Mouse (Mus musculus): ENCODE data around the gene Pheta1. TPM values are rescaled to one million over a fixed set of nuclear protein-coding genes. Genes with fewer than 3 reads are reported as not detected.

Gene Pheta1
- polyA plus RNA-seq, 1 experiment from 2014 or later: 43.4 TPM

DNA sequence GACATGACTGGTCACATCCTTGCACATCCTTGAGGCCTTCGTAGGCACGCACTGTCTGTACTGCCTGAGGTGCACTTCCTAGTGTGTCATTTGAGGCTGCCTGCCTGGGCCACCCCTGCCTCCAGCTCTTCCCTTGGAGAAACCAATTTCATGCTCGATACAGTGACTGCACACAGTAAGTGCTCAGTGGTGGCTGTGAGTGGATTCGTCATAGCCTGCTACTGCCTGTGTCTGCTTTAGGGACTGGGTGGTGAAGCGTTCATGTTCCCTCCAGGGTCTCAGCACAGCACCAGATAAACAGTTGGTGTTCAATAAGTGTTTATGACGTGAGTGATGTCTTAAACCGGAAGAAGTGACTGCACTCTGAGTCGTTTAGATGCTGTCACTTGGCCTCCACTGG lies 34.6 kb downstream of the Pheta1 start:
- H3K4me3 ChIP-seq (ENCODE audit: low read depth, low read length): no peak overlapping the region
- H3K4me2 ChIP-seq (ENCODE audit: low read length): no peak overlapping the region
- no peak overlapping the region for H3K9ac ChIP-seq (ENCODE audit: low read depth, low read length)
- 77% methylated on average over 8 of the region's 8 CpGs for WGBS
- no peak for ATAC-seq
- no peak overlapping the region for H3K27ac ChIP-seq (ENCODE audit: low read length)
- H3K27me3 ChIP-seq (ENCODE audit: control insufficient read depth, insufficient read depth, low read depth, low read length): no peaks in the 10 kb centered on the region
- H3K4me1 ChIP-seq (ENCODE audit: control insufficient read depth, insufficient read depth, low read length): no peaks in the 10 kb centered on the region
- H3K9me3 ChIP-seq (replicated peaks; ENCODE audit: control insufficient read depth, low read length, poor library complexity, severe bottlenecking): 0 out of 2 replicates have a peak, but pooled peaks cover 3% of the 10 kb centered on the region
- H3K36me3 ChIP-seq (ENCODE audit: control insufficient read depth, insufficient read depth, low read length): peaks cover 5% of the 10 kb centered on the region

DNA sequence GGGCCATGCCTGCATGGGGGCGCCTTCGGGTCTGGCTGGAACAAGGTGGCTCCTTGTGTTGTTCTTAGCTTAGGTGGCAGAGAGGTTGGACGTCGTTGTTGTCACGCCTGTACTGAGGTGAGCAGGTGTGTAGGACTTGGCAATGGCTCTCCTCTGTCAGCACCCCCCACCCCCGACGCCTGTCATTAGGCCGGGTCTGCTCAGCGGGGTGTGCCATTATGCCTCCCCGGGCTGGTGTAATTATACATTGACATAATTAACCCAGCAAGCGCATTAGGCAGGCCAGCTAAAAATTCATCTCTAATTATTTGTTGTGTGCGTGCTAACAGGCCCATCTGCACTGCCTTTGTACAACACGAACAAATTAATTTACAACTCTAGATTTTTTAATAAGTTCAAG lies 40.6 kb downstream of the Pheta1 start:
- peaks cover 3% of the 10 kb centered on the region for H3K4me1 ChIP-seq (ENCODE audit: control insufficient read depth, insufficient read depth, low read length)
- no peak overlapping the region for H3K4me3 ChIP-seq (ENCODE audit: low read depth, low read length)
- H3K36me3 ChIP-seq (ENCODE audit: control insufficient read depth, insufficient read depth, low read length): peaks cover 4% of the 10 kb centered on the region
- 0 out of 2 replicates have a peak, but pooled peaks cover 3% of the 10 kb centered on the region for H3K9me3 ChIP-seq (replicated peaks; ENCODE audit: control insufficient read depth, low read length, poor library complexity, severe bottlenecking)
- H3K4me2 ChIP-seq (ENCODE audit: low read length): no peak overlapping the region
- WGBS: 33% methylated on average over 13 of the region's 13 CpGs
- no peak overlapping the region for H3K27ac ChIP-seq (ENCODE audit: low read length)
- H3K9ac ChIP-seq (ENCODE audit: low read depth, low read length): no peak overlapping the region
- H3K27me3 ChIP-seq (ENCODE audit: control insufficient read depth, insufficient read depth, low read depth, low read length): no peaks in the 10 kb centered on the region
- no peak for ATAC-seq

DNA sequence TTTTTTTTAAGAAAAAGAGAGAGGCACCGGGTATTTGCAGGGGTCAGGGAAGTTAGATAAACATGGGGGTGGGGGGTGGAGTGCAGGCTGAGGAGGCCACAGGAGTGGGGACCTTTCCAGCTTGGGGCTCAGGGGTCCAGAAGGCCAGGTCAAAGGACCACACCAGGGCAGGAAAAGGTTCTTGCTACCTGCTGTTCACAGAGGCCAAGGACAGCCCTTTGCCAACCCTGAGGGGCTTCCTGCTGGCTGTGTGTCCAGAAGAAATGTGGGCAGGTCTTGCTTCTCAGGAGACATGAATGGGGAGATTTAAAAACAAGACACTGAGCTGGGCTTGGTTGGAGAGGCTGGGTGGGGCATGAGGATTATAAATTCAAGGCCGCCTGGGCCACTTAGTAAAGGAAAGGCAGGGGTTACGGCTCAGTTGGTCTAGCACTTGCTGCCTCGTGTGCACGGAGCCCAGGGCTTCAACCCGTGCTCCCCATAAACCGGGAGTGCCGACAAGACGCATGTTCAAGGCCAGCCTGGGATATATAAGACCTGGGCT lies 41.1 kb downstream of the Pheta1 start:
- no peaks in the 10 kb centered on the region for H3K27me3 ChIP-seq (ENCODE audit: control insufficient read depth, insufficient read depth, low read depth, low read length)
- 33% methylated on average over 9 of the region's 9 CpGs for WGBS
- H3K4me3 ChIP-seq (ENCODE audit: low read depth, low read length): no peak overlapping the region

DNA sequence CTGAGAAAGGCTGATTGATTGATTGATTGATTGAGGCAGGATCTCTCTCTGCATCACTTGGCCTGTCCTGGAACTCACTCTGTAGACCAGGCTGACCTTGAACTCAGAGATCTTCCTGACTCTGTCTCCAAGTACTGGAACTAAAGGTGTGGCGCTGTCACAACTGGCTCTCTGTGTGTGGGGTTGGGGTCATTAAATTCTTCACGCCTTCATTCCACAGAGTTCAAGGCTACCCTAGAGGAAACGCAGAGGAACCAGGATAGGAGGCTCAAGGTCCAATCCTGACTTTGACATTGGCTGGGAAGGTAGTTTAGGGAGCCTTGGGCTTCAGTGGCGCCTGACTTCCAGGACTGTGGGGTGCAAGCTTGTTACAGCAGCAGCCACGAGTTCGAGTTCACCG lies 42.1 kb downstream of the Pheta1 start:
- no peak for ATAC-seq
- 0 out of 2 replicates have a peak, but pooled peaks cover 3% of the 10 kb centered on the region for H3K9me3 ChIP-seq (replicated peaks; ENCODE audit: control insufficient read depth, low read length, poor library complexity, severe bottlenecking)
- WGBS: 95% methylated on average over 7 of the region's 7 CpGs
- no peak overlapping the region for H3K4me3 ChIP-seq (ENCODE audit: low read depth, low read length)
- no peak overlapping the region for H3K4me2 ChIP-seq (ENCODE audit: low read length)
- H3K4me1 ChIP-seq (ENCODE audit: control insufficient read depth, insufficient read depth, low read length): peaks cover 11% of the 10 kb centered on the region
- H3K27me3 ChIP-seq (ENCODE audit: control insufficient read depth, insufficient read depth, low read depth, low read length): no peaks in the 10 kb centered on the region
- peaks cover 4% of the 10 kb centered on the region for H3K36me3 ChIP-seq (ENCODE audit: control insufficient read depth, insufficient read depth, low read length)
- no peak overlapping the region for H3K9ac ChIP-seq (ENCODE audit: low read depth, low read length)
- no peak overlapping the region for H3K27ac ChIP-seq (ENCODE audit: low read length)

More for the DNA sequence above, 41.1 kb downstream of the Pheta1 start:
- no peak for ATAC-seq
- no peak overlapping the region for H3K27ac ChIP-seq (ENCODE audit: low read length)
- peaks cover 4% of the 10 kb centered on the region for H3K36me3 ChIP-seq (ENCODE audit: control insufficient read depth, insufficient read depth, low read length)
- no peak overlapping the region for H3K4me2 ChIP-seq (ENCODE audit: low read length)
- no peak overlapping the region for H3K9ac ChIP-seq (ENCODE audit: low read depth, low read length)
- peaks cover 3% of the 10 kb centered on the region for H3K4me1 ChIP-seq (ENCODE audit: control insufficient read depth, insufficient read depth, low read length)
- 0 out of 2 replicates have a peak, but pooled peaks cover 3% of the 10 kb centered on the region for H3K9me3 ChIP-seq (replicated peaks; ENCODE audit: control insufficient read depth, low read length, poor library complexity, severe bottlenecking)

DNA sequence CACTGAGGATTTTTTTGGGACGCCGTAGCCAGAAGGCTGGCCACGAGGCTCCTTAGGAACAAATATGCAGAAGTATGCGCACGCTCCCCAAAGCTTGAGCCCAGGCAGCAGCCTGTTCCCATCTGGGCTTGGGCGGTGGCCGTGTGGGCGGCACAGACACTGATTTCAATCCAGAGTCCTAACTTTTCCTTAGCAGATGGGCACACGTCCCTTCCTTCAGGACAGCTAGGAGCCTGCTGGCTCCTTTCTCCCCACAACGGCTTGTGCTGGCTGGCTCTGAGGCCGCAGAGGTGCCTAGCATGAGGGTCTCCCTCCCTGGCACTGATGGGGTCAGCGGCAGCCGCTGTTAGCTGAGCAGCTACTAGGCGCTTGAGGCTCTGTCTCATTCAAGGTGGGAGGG lies 43.5 kb downstream of the Pheta1 start:
- Histone ChIP-seq H3K36me3 (ENCODE audit: control insufficient read depth, insufficient read depth, low read length) (no peaks in the 10 kb centered on the region), H3K4me3 (ENCODE audit: low read depth, low read length) (no peak overlapping the region), H3K27ac (ENCODE audit: low read length) (no peak overlapping the region), H3K9me3 (replicated peaks; ENCODE audit: control insufficient read depth, low read length, poor library complexity, severe bottlenecking) (0 out of 2 replicates have a peak, but pooled peaks cover 3% of the 10 kb centered on the region), H3K4me2 (ENCODE audit: low read length) (no peak overlapping the region), H3K9ac (ENCODE audit: low read depth, low read length) (no peak overlapping the region), H3K27me3 (ENCODE audit: control insufficient read depth, insufficient read depth, low read depth, low read length) (no peaks in the 10 kb centered on the region), H3K4me1 (ENCODE audit: control insufficient read depth, insufficient read depth, low read length) (peaks cover 11% of the 10 kb centered on the region)
- WGBS: 88% methylated on average over 14 of the region's 14 CpGs
- ATAC-seq: no peak

DNA sequence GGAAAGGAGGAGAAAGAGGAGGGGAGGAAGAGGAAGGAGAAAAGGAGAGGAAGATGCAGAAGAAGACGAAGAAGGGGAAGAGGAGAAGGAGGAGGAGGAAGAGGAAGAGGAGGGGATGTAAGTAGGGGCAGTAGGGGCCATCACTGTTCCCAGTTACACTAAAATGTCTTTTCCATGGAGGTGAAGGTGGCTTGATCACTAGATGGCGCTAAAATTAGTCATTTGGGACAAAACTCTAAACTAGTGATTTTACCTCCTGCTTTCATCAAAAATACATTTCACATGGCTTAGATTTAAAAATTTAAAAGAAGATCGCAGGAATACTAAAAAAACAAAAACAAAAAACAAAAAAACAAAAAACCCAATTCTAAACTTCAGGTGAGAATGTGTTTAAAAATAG lies 44.8 kb downstream of the Pheta1 start:
- WGBS: 51% methylated on average over 3 of the region's 3 CpGs
- Histone ChIP-seq H3K27ac (ENCODE audit: low read length) (no peak overlapping the region), H3K4me2 (ENCODE audit: low read length) (no peak overlapping the region), H3K9me3 (replicated peaks; ENCODE audit: control insufficient read depth, low read length, poor library complexity, severe bottlenecking) (no peaks in the 10 kb centered on the region), H3K9ac (ENCODE audit: low read depth, low read length) (no peak overlapping the region), H3K36me3 (ENCODE audit: control insufficient read depth, insufficient read depth, low read length) (no peaks in the 10 kb centered on the region), H3K27me3 (ENCODE audit: control insufficient read depth, insufficient read depth, low read depth, low read length) (no peaks in the 10 kb centered on the region), H3K4me3 (ENCODE audit: low read depth, low read length) (no peak overlapping the region), H3K4me1 (ENCODE audit: control insufficient read depth, insufficient read depth, low read length) (peaks cover 11% of the 10 kb centered on the region)
- ATAC-seq: no peak

DNA sequence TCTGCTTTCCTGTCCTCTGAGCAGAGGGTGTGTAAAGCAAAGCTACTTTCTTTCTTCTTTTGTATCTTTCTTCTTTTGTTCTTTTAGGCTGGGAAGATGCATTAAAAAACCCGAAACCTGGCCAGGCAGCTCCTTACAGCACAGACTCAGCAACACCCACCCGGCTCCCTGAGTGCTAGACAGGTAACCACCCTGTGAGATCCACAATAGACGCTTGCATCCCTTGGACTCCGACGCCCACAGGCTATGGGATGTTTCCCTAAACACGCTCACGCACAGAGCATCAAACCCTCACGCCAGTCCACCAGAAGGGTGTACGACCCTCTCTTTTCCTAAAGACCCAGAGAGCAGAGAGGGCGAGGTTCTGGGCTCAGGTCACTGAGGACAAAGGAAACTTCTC lies 45.9 kb downstream of the Pheta1 start:
- Histone ChIP-seq H3K4me2 (ENCODE audit: low read length) (no peak overlapping the region), H3K27ac (ENCODE audit: low read length) (no peak overlapping the region), H3K36me3 (ENCODE audit: control insufficient read depth, insufficient read depth, low read length) (no peaks in the 10 kb centered on the region), H3K27me3 (ENCODE audit: control insufficient read depth, insufficient read depth, low read depth, low read length) (no peaks in the 10 kb centered on the region), H3K4me3 (ENCODE audit: low read depth, low read length) (no peak overlapping the region), H3K4me1 (ENCODE audit: control insufficient read depth, insufficient read depth, low read length) (peaks cover 11% of the 10 kb centered on the region), H3K9me3 (replicated peaks; ENCODE audit: control insufficient read depth, low read length, poor library complexity, severe bottlenecking) (no peaks in the 10 kb centered on the region), H3K9ac (ENCODE audit: low read depth, low read length) (no peak overlapping the region)
- no peak for ATAC-seq
- 49% methylated on average over 10 of the region's 10 CpGs for WGBS

DNA sequence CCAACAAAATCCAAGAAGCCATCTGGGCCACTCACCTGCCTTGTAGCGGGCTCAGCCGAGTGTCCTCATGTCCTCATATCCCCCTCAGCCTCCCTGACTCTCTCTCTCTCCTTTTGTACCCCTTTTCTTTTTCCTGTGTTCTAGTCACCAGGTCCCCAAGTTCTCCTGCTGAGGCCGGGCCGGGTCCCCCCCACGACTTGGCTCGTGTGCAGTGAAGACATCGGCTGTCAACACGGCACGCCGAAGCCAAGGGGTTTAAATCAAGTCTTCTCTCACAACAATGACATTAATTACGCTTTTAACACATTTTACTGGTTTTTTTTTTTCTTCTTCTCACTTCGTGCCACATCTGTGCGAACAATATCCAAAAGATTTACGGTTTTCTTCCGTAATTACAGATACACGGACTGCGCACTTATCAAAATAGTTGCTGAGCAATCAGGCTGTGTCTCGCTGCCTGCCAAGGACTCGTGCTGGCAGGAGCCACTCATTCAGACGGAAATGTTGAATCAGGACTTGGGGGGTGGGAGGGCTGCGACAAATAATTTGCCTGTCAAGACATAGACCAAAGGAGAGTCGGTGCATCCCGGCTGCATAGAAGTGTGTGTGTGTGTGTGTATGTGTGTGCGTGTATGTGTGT lies 46.5 kb downstream of the Pheta1 start:
- Histone ChIP-seq H3K27ac (ENCODE audit: low read length) (0 out of 2 replicates have a peak overlapping the region, but pooled peaks have one; percentile 31), H3K36me3 (ENCODE audit: control insufficient read depth, insufficient read depth, low read length) (no peaks in the 10 kb centered on the region), H3K4me1 (ENCODE audit: control insufficient read depth, insufficient read depth, low read length) (peaks cover 8% of the 10 kb centered on the region), H3K4me3 (ENCODE audit: low read depth, low read length) (no peak overlapping the region), H3K4me2 (ENCODE audit: low read length) (no peak overlapping the region), H3K9me3 (replicated peaks; ENCODE audit: control insufficient read depth, low read length, poor library complexity, severe bottlenecking) (no peaks in the 10 kb centered on the region), H3K9ac (ENCODE audit: low read depth, low read length) (no peak overlapping the region), H3K27me3 (ENCODE audit: control insufficient read depth, insufficient read depth, low read depth, low read length) (no peaks in the 10 kb centered on the region)
- no peak for ATAC-seq
- 41% methylated on average over 24 of the region's 24 CpGs for WGBS
